15 mouse cellular contexts compared by ENCODE assay signal in the genomic region with DNA sequence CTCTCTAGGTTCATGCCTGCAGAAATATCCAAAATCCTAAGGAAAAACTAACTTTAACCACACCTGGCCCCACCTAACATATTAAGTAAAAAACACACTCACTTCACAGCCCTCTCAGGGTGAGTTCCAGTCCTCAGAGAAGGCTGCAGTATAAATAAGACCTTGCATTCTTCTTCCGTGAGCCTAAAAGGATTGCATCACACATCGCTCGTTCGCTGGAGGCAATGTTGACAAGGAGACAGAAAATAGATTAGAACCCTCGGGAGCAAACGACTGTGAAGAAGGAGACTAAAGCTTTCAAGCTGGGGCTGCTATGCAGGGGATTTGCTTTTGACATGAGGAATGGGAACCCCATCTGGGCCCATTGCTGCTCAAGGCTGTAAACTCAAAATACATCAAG. TPM values are rescaled to one million over a fixed set of nuclear protein-coding genes. Genes with fewer than 3 reads are reported as not detected.
DNase-seq lines count a peak whose midpoint lies in the region; ATAC-seq and TF ChIP-seq lines count a peak whose summit lies in the region.
"Had no signal": no experiment of that assay in that cellular context is flagged by ENCODE, and none has a peak within 500 bp of the region (broad histone marks: within the 10 kb centered on the region; RNA-seq: fewer than 3 reads in every experiment).

No protein-coding gene starts in this region.

- H3K4me2 ChIP-seq in intestine, embryonic 14.5 days (ENCODE audit: low read length), result no peak overlapping the region
- H3K4me2 ChIP-seq in intestine, embryonic 15.5 days (replicated peaks), result no peak overlapping the region
- no peak overlapping the region for H3K4me2 ChIP-seq in midbrain, embryonic 15.5 days
- no peak overlapping the region for H3K4me2 ChIP-seq in midbrain, embryonic 11.5 days
- H3K4me2 ChIP-seq in lung, postnatal 0 days (replicated peaks; ENCODE audit: low read depth, low read length), result no peak overlapping the region
- no peak overlapping the region for H3K4me2 ChIP-seq in heart, embryonic 12.5 days
- H3K4me2 ChIP-seq: embryonic facial prominence, embryonic 15.5 days; liver, embryonic 15.5 days had no signal

- 0 out of 2 replicates have a peak, but pooled peaks have one; percentile 31 for TF ChIP-seq EP300 in lung, postnatal 0 days (IDR thresholded peaks at IDR 0.05)

- H3K27ac ChIP-seq in intestine, embryonic 14.5 days (ENCODE audit: low read depth), result 0 out of 2 replicates have a peak overlapping the region, but pooled peaks have one; percentile 22
- H3K27ac ChIP-seq in intestine, embryonic 15.5 days, result no peak overlapping the region
- peak overlapping the region; percentile 19; the same call in 1 of the 2 replicates for H3K27ac ChIP-seq in midbrain, embryonic 15.5 days
- H3K27ac ChIP-seq in midbrain, embryonic 11.5 days (ENCODE audit: low read depth, low read length), result no peak overlapping the region
- no peak overlapping the region for H3K27ac ChIP-seq in lung, postnatal 0 days (ENCODE audit: low read length)
- no peak overlapping the region for H3K27ac ChIP-seq in heart, embryonic 12.5 days (ENCODE audit: poor library complexity, severe bottlenecking)
- H3K27ac ChIP-seq: embryonic facial prominence, embryonic 15.5 days; heart, adult 2 months; liver, embryonic 15.5 days had no signal

- H3K4me3 ChIP-seq in intestine, embryonic 14.5 days (ENCODE audit: low read depth, low read length), result no peak overlapping the region
- no peak overlapping the region for H3K4me3 ChIP-seq in intestine, embryonic 15.5 days (replicated peaks)
- H3K4me3 ChIP-seq in midbrain, embryonic 15.5 days, result no peak overlapping the region
- no peak overlapping the region for H3K4me3 ChIP-seq in midbrain, embryonic 11.5 days (ENCODE audit: low read depth, low read length)
- no peak overlapping the region for H3K4me3 ChIP-seq in lung, postnatal 0 days (ENCODE audit: low read depth, low read length)
- H3K4me3 ChIP-seq in heart, embryonic 12.5 days, result no peak overlapping the region
- H3K4me3 ChIP-seq: embryonic facial prominence, embryonic 15.5 days; heart, adult 2 months; liver, embryonic 15.5 days had no signal

- H3K9me3 ChIP-seq in intestine, embryonic 14.5 days (ENCODE audit: control insufficient read depth, low read length), result no peaks in the 10 kb centered on the region
- H3K9me3 ChIP-seq in intestine, embryonic 15.5 days, result no peaks in the 10 kb centered on the region
- H3K9me3 ChIP-seq in midbrain, embryonic 15.5 days, result no peaks in the 10 kb centered on the region
- no peaks in the 10 kb centered on the region for H3K9me3 ChIP-seq in midbrain, embryonic 11.5 days (ENCODE audit: control insufficient read depth, low read length)
- H3K9me3 ChIP-seq in lung, postnatal 0 days (ENCODE audit: low read length), result no peaks in the 10 kb centered on the region
- 0 out of 2 replicates have a peak, but pooled peaks cover 4% of the 10 kb centered on the region for H3K9me3 ChIP-seq in heart, embryonic 12.5 days (replicated peaks)
- H3K9me3 ChIP-seq: embryonic facial prominence, embryonic 15.5 days; liver, embryonic 15.5 days had no signal

- no peak for DNase-seq in intestine, embryonic 14.5 days (ENCODE audit: low spot score)
- DNase-seq in midbrain, embryonic 11.5 days (ENCODE audit: low spot score, missing footprints), result no peak
- DNase-seq in lung, postnatal 0 days (ENCODE audit: low spot score), result peak; percentile 83
- peak; percentile 66 for DNase-seq in yolk sac, embryonic 10.5 days (ENCODE audit: low spot score)
- DNase-seq: cerebellum, adult 9-10 months; gastrocnemius, postnatal 10 days; heart, adult 2 months; kidney, adult 8-10 months; kidney, postnatal 4 days; thymus, postnatal 25 days had no signal

- TF ChIP-seq CTCF in lung, postnatal 0 days (IDR thresholded peaks at IDR 0.05), result no peak

- no peaks in the 10 kb centered on the region for H3K27me3 ChIP-seq in intestine, embryonic 14.5 days (replicated peaks; ENCODE audit: control insufficient read depth, insufficient read depth, low read length)
- H3K27me3 ChIP-seq in intestine, embryonic 15.5 days (replicated peaks), result no peaks in the 10 kb centered on the region
- no peaks in the 10 kb centered on the region for H3K27me3 ChIP-seq in midbrain, embryonic 15.5 days (replicated peaks)
- H3K27me3 ChIP-seq in midbrain, embryonic 11.5 days (ENCODE audit: control insufficient read depth, insufficient read depth, low read length), result no peaks in the 10 kb centered on the region
- no peaks in the 10 kb centered on the region for H3K27me3 ChIP-seq in lung, postnatal 0 days (replicated peaks; ENCODE audit: insufficient read depth, low read length)
- no peaks in the 10 kb centered on the region for H3K27me3 ChIP-seq in heart, embryonic 12.5 days (replicated peaks)
- H3K27me3 ChIP-seq: embryonic facial prominence, embryonic 15.5 days; liver, embryonic 15.5 days had no signal

- 0 out of 2 replicates have a peak overlapping the region, but pooled peaks have one; percentile 16 for H3K9ac ChIP-seq in intestine, embryonic 14.5 days (ENCODE audit: low read length)
- H3K9ac ChIP-seq in intestine, embryonic 15.5 days, result no peak overlapping the region
- no peak overlapping the region for H3K9ac ChIP-seq in midbrain, embryonic 15.5 days
- H3K9ac ChIP-seq in midbrain, embryonic 11.5 days (ENCODE audit: low read length), result no peak overlapping the region
- H3K9ac ChIP-seq in lung, postnatal 0 days (replicated peaks; ENCODE audit: low read depth), result no peak overlapping the region
- no peak overlapping the region for H3K9ac ChIP-seq in heart, embryonic 12.5 days
- H3K9ac ChIP-seq: embryonic facial prominence, embryonic 15.5 days; liver, embryonic 15.5 days had no signal

- WGBS in intestine, embryonic 14.5 days, result 19% methylated on average over 6 of the region's 6 CpGs
- 17% methylated on average over 6 of the region's 6 CpGs for WGBS in intestine, embryonic 15.5 days
- WGBS in midbrain, embryonic 15.5 days, result 21% methylated on average over 6 of the region's 6 CpGs
- WGBS in midbrain, embryonic 11.5 days, result 35% methylated on average over 6 of the region's 6 CpGs
- WGBS in lung, postnatal 0 days, result 8% methylated on average over 6 of the region's 6 CpGs
- 14% methylated on average over 6 of the region's 6 CpGs for WGBS in heart, embryonic 12.5 days

- no peak for ATAC-seq in intestine, embryonic 14.5 days (replicated peaks; ENCODE audit: low FRiP score, low TSS enrichment, low read depth)
- no peak for ATAC-seq in intestine, embryonic 15.5 days
- ATAC-seq in midbrain, embryonic 15.5 days (replicated peaks), result 0 out of 2 replicates have a peak, but pooled peaks have one; percentile 11
- ATAC-seq in midbrain, embryonic 11.5 days (ENCODE audit: low FRiP score), result no peak
- peak; percentile 65 for ATAC-seq in lung, postnatal 0 days
- no peak for ATAC-seq in heart, embryonic 12.5 days (ENCODE audit: insufficient number of reproducible peaks, low FRiP score)

- no peaks in the 10 kb centered on the region for H3K36me3 ChIP-seq in intestine, embryonic 14.5 days (ENCODE audit: control insufficient read depth, insufficient read depth, low read length)
- H3K36me3 ChIP-seq in intestine, embryonic 15.5 days, result no peaks in the 10 kb centered on the region
- no peaks in the 10 kb centered on the region for H3K36me3 ChIP-seq in midbrain, embryonic 15.5 days (replicated peaks)
- H3K36me3 ChIP-seq in midbrain, embryonic 11.5 days (ENCODE audit: control insufficient read depth, insufficient read depth, low read length), result no peaks in the 10 kb centered on the region
- no peaks in the 10 kb centered on the region for H3K36me3 ChIP-seq in lung, postnatal 0 days (ENCODE audit: insufficient read depth, low read length)
- no peaks in the 10 kb centered on the region for H3K36me3 ChIP-seq in heart, embryonic 12.5 days
- H3K36me3 ChIP-seq: embryonic facial prominence, embryonic 15.5 days; liver, embryonic 15.5 days had no signal

- H3K4me1 ChIP-seq in intestine, embryonic 14.5 days (replicated peaks; ENCODE audit: control insufficient read depth, insufficient read depth, low read length), result peaks cover 18% of the 10 kb centered on the region
- H3K4me1 ChIP-seq in intestine, embryonic 15.5 days (replicated peaks), result peaks cover 7% of the 10 kb centered on the region; the same call in 1 of the 2 replicates
- H3K4me1 ChIP-seq in midbrain, embryonic 15.5 days, result peaks cover 4% of the 10 kb centered on the region; the same call in 1 of the 2 replicates
- peaks cover 4% of the 10 kb centered on the region; the same call in 1 of the 2 replicates for H3K4me1 ChIP-seq in midbrain, embryonic 11.5 days (ENCODE audit: control insufficient read depth, insufficient read depth, low read length)
- H3K4me1 ChIP-seq in lung, postnatal 0 days (ENCODE audit: insufficient read depth, low read depth, low read length), result no peaks in the 10 kb centered on the region; the same call in 1 of the 2 replicates
- H3K4me1 ChIP-seq in heart, embryonic 12.5 days (replicated peaks), result peaks cover 8% of the 10 kb centered on the region
- H3K4me1 ChIP-seq: liver, embryonic 15.5 days had no signal

RNA-seq across cellular contexts. Expression of a gene that starts 21.0 kb away (rescaled TPM):
- 39.4 and 43.5 TPM in 2 replicates for polyA plus RNA-seq in intestine, embryonic 14.5 days (2014; fragmentation: Nextera tagmentation; extraction: Ambion mirVana)
- 28.5 and 29.8 TPM in 2 replicates for polyA plus RNA-seq in intestine, embryonic 15.5 days (2015; fragmentation: Nextera tagmentation; extraction: Ambion mirVana)
- 21.0 and 21.6 TPM in 2 replicates for polyA plus RNA-seq in midbrain, embryonic 15.5 days (2015; fragmentation: Nextera tagmentation; extraction: Ambion mirVana)
- polyA plus RNA-seq in midbrain, embryonic 11.5 days (2014; fragmentation: Nextera tagmentation; extraction: Ambion mirVana), result 22.4 and 22.7 TPM in 2 replicates
- 15.0 and 19.9 TPM in 2 replicates for polyA plus RNA-seq in lung, postnatal 0 days (2015; fragmentation: Nextera tagmentation; extraction: Ambion mirVana)
- 19.8 and 20.2 TPM in 2 replicates for polyA plus RNA-seq in heart, embryonic 12.5 days (2016; fragmentation: Nextera tagmentation; extraction: Ambion mirVana)

RNA-seq across cellular contexts. Expression of a gene that starts 23.7 kb away (rescaled TPM):
- 386 and 427 TPM in 2 replicates for polyA plus RNA-seq in intestine, embryonic 14.5 days (2014; fragmentation: Nextera tagmentation; extraction: Ambion mirVana)
- 404 and 457 TPM in 2 replicates for polyA plus RNA-seq in intestine, embryonic 15.5 days (2015; fragmentation: Nextera tagmentation; extraction: Ambion mirVana)
- polyA plus RNA-seq in midbrain, embryonic 15.5 days (2015; fragmentation: Nextera tagmentation; extraction: Ambion mirVana), result 426 and 433 TPM in 2 replicates
- polyA plus RNA-seq in midbrain, embryonic 11.5 days (2014; fragmentation: Nextera tagmentation; extraction: Ambion mirVana), result 239 and 249 TPM in 2 replicates
- polyA plus RNA-seq in lung, postnatal 0 days (2015; fragmentation: Nextera tagmentation; extraction: Ambion mirVana), result 207 and 233 TPM in 2 replicates
- 494 and 510 TPM in 2 replicates for polyA plus RNA-seq in heart, embryonic 12.5 days (2016; fragmentation: Nextera tagmentation; extraction: Ambion mirVana)

RNA-seq across cellular contexts. Expression of a gene that starts 23.8 kb away (rescaled TPM):
- 49.1 and 53.1 TPM in 2 replicates for polyA plus RNA-seq in intestine, embryonic 14.5 days (2014; fragmentation: Nextera tagmentation; extraction: Ambion mirVana)
- polyA plus RNA-seq in intestine, embryonic 15.5 days (2015; fragmentation: Nextera tagmentation; extraction: Ambion mirVana), result 45.3 and 47.0 TPM in 2 replicates
- 42.2 and 45.3 TPM in 2 replicates for polyA plus RNA-seq in midbrain, embryonic 15.5 days (2015; fragmentation: Nextera tagmentation; extraction: Ambion mirVana)
- polyA plus RNA-seq in midbrain, embryonic 11.5 days (2014; fragmentation: Nextera tagmentation; extraction: Ambion mirVana), result 35.4 and 39.4 TPM in 2 replicates
- polyA plus RNA-seq in lung, postnatal 0 days (2015; fragmentation: Nextera tagmentation; extraction: Ambion mirVana), result 9.8 and 12.1 TPM in 2 replicates
- 22.6 and 23.1 TPM in 2 replicates for polyA plus RNA-seq in heart, embryonic 12.5 days (2016; fragmentation: Nextera tagmentation; extraction: Ambion mirVana)

Comparison
In these comparisons a context has a peak if more than half of its experiments do, and no peak if none do; other contexts are left out.
1. ATAC-seq: peak in midbrain, embryonic 15.5 days (single experiment) and lung, postnatal 0 days (single experiment); none in intestine, embryonic 14.5 days (single experiment), intestine, embryonic 15.5 days (single experiment), midbrain, embryonic 11.5 days (single experiment) and heart, embryonic 12.5 days (single experiment).
2. H3K27ac ChIP-seq: peak in intestine, embryonic 14.5 days (single experiment) and midbrain, embryonic 15.5 days (single experiment); none in intestine, embryonic 15.5 days (single experiment), midbrain, embryonic 11.5 days (single experiment), lung, postnatal 0 days (single experiment) and heart, embryonic 12.5 days (single experiment).
3. DNase-seq: peak in lung, postnatal 0 days (single experiment) and yolk sac, embryonic 10.5 days (single experiment); none in intestine, embryonic 14.5 days (single experiment) and midbrain, embryonic 11.5 days (single experiment).